Mouse (Mus musculus): Measurements from ENCODE around the gene Gm21992. TPM values are rescaled to one million over a fixed set of nuclear protein-coding genes. Genes with fewer than 3 reads are reported as not detected.

Gene Gm21992
- polyA plus RNA-seq, 1 experiment = 7.8 TPM

- Histone ChIP-seq H3K4me3 (ENCODE audit: insufficient read depth, low read length) (no peak overlapping the region), H3K27ac (ENCODE audit: insufficient read depth, low read length) (no peak overlapping the region), H3K4me1 (ENCODE audit: control insufficient read depth, insufficient read depth, low read length) (no peaks in the 10 kb centered on the region)
- TF ChIP-seq CTCF (IDR thresholded peaks at IDR 0.05; ENCODE audit: borderline replicate concordance, insufficient read depth, low read length) = no peak
- TF ChIP-seq POLR2A (IDR thresholded peaks at IDR 0.05; ENCODE audit: low read depth, low read length) = no peak
Measured at GRCm38 (mm10) chr19:4708765-4709164, 102.6 kb downstream of the Gm21992 start.

- H3K27ac ChIP-seq (ENCODE audit: insufficient read depth, low read length) = no peak overlapping the region
- no peak overlapping the region for H3K4me3 ChIP-seq (ENCODE audit: insufficient read depth, low read length)
- TF ChIP-seq POLR2A (IDR thresholded peaks at IDR 0.05; ENCODE audit: low read depth, low read length) (no peak), CTCF (IDR thresholded peaks at IDR 0.05; ENCODE audit: borderline replicate concordance, insufficient read depth, low read length) (no peak)
- no peaks in the 10 kb centered on the region for H3K4me1 ChIP-seq (ENCODE audit: control insufficient read depth, insufficient read depth, low read length)
Measured at GRCm38 (mm10) chr19:4701221-4701620, 110.2 kb downstream of the Gm21992 start.

GRCm38 (mm10) chr19:4700656-4701055 is 110.8 kb downstream of the Gm21992 start:
- no peak overlapping the region for H3K27ac ChIP-seq (ENCODE audit: insufficient read depth, low read length)
- H3K4me3 ChIP-seq (ENCODE audit: insufficient read depth, low read length) = no peak overlapping the region
- no peaks in the 10 kb centered on the region for H3K4me1 ChIP-seq (ENCODE audit: control insufficient read depth, insufficient read depth, low read length)
- TF ChIP-seq CTCF (IDR thresholded peaks at IDR 0.05; ENCODE audit: borderline replicate concordance, insufficient read depth, low read length) = no peak
- no peak for TF ChIP-seq POLR2A (IDR thresholded peaks at IDR 0.05; ENCODE audit: low read depth, low read length)

GRCm38 (mm10) chr19:4699821-4700220 is 111.6 kb downstream of the Gm21992 start:
- TF ChIP-seq POLR2A (IDR thresholded peaks at IDR 0.05; ENCODE audit: low read depth, low read length) (no peak), CTCF (IDR thresholded peaks at IDR 0.05; ENCODE audit: borderline replicate concordance, insufficient read depth, low read length) (no peak)
- no peak overlapping the region for H3K27ac ChIP-seq (ENCODE audit: insufficient read depth, low read length)
- no peaks in the 10 kb centered on the region for H3K4me1 ChIP-seq (ENCODE audit: control insufficient read depth, insufficient read depth, low read length)
- no peak overlapping the region for H3K4me3 ChIP-seq (ENCODE audit: insufficient read depth, low read length)

- Histone ChIP-seq H3K27ac (ENCODE audit: insufficient read depth, low read length) (no peak overlapping the region), H3K4me1 (ENCODE audit: control insufficient read depth, insufficient read depth, low read length) (no peaks in the 10 kb centered on the region), H3K4me3 (ENCODE audit: insufficient read depth, low read length) (no peak overlapping the region)
- TF ChIP-seq CTCF (IDR thresholded peaks at IDR 0.05; ENCODE audit: borderline replicate concordance, insufficient read depth, low read length) (no peak), POLR2A (IDR thresholded peaks at IDR 0.05; ENCODE audit: low read depth, low read length) (no peak)
Measured at GRCm38 (mm10) chr19:4698856-4699255, 112.6 kb downstream of the Gm21992 start.

- TF ChIP-seq POLR2A (IDR thresholded peaks at IDR 0.05; ENCODE audit: low read depth, low read length) = no peak
- TF ChIP-seq CTCF (IDR thresholded peaks at IDR 0.05; ENCODE audit: borderline replicate concordance, insufficient read depth, low read length) = no peak
- Histone ChIP-seq H3K27ac (ENCODE audit: insufficient read depth, low read length) (no peak within 1 kb of the TSS), H3K4me1 (ENCODE audit: control insufficient read depth, insufficient read depth, low read length) (no peaks in the 10 kb centered on the region), H3K4me3 (ENCODE audit: insufficient read depth, low read length) (peak within 1 kb of the TSS; percentile 44)
Measured at GRCm38 (mm10) chr19:4698205-4698677, 113.2 kb downstream of the Gm21992 start, which contains the start of gene Gm960. Gene Gm960 (minus strand): TSS chr19:4698668.

GRCm38 (mm10) chr19:4697721-4698120 is 113.7 kb downstream of the Gm21992 start:
- TF ChIP-seq CTCF (IDR thresholded peaks at IDR 0.05; ENCODE audit: borderline replicate concordance, insufficient read depth, low read length) (no peak), POLR2A (IDR thresholded peaks at IDR 0.05; ENCODE audit: low read depth, low read length) (no peak)
- no peak overlapping the region for H3K4me3 ChIP-seq (ENCODE audit: insufficient read depth, low read length)
- H3K27ac ChIP-seq (ENCODE audit: insufficient read depth, low read length) = no peak overlapping the region
- H3K4me1 ChIP-seq (ENCODE audit: control insufficient read depth, insufficient read depth, low read length) = no peaks in the 10 kb centered on the region

- no peak overlapping the region for H3K27ac ChIP-seq (ENCODE audit: insufficient read depth, low read length)
- TF ChIP-seq POLR2A (IDR thresholded peaks at IDR 0.05; ENCODE audit: low read depth, low read length) (no peak), CTCF (IDR thresholded peaks at IDR 0.05; ENCODE audit: borderline replicate concordance, insufficient read depth, low read length) (no peak)
- H3K4me3 ChIP-seq (ENCODE audit: insufficient read depth, low read length) = no peak overlapping the region
- no peaks in the 10 kb centered on the region for H3K4me1 ChIP-seq (ENCODE audit: control insufficient read depth, insufficient read depth, low read length)
Measured at GRCm38 (mm10) chr19:4697121-4697520, 114.3 kb downstream of the Gm21992 start.

- TF ChIP-seq CTCF (IDR thresholded peaks at IDR 0.05; ENCODE audit: borderline replicate concordance, insufficient read depth, low read length) = no peak
- TF ChIP-seq POLR2A (IDR thresholded peaks at IDR 0.05; ENCODE audit: low read depth, low read length) = no peak
- no peak overlapping the region for H3K27ac ChIP-seq (ENCODE audit: insufficient read depth, low read length)
- H3K4me3 ChIP-seq (ENCODE audit: insufficient read depth, low read length) = no peak overlapping the region
- no peaks in the 10 kb centered on the region for H3K4me1 ChIP-seq (ENCODE audit: control insufficient read depth, insufficient read depth, low read length)
Measured at GRCm38 (mm10) chr19:4694346-4694745, 117.1 kb downstream of the Gm21992 start.

Other genes with a start within 250 kb of the Gm21992 start
- gene Lrfn4, start 195.9 kb downstream of the Gm21992 start, polyA plus RNA-seq (2011; ENCODE audit: insufficient read length, low read depth, missing spikeins) = 20.2 and 20.3 TPM in 2 replicates
- gene Rce1, start 186.0 kb downstream of the Gm21992 start, polyA plus RNA-seq (2011; ENCODE audit: insufficient read length, low read depth, missing spikeins) = 24.9 and 27.5 TPM in 2 replicates
- gene Gm960, start 112.9 kb downstream of the Gm21992 start, polyA plus RNA-seq (2011; ENCODE audit: insufficient read length, low read depth, missing spikeins) = 0.50 TPM in 1 of 2 replicates, not detected in the other
- not detected in 2 replicates for gene Sptbn2, start 100.4 kb downstream of the Gm21992 start, polyA plus RNA-seq (2011; ENCODE audit: insufficient read length, low read depth, missing spikeins)
- gene Rbm4b, start 55.1 kb downstream of the Gm21992 start, polyA plus RNA-seq (2011; ENCODE audit: insufficient read length, low read depth, missing spikeins) = 7.0 and 11.9 TPM in 2 replicates
- gene Rbm4, start 17.7 kb downstream of the Gm21992 start, polyA plus RNA-seq (2011; ENCODE audit: insufficient read length, low read depth, missing spikeins) = 39.8 and 48.3 TPM in 2 replicates
- 33.4 and 33.6 TPM in 2 replicates for gene Rbm14, start within 50 bp of the Gm21992 start, polyA plus RNA-seq (2011; ENCODE audit: insufficient read length, low read depth, missing spikeins)
- gene Ccs, start 27.7 kb upstream of the Gm21992 start, polyA plus RNA-seq (2011; ENCODE audit: insufficient read length, low read depth, missing spikeins) = 43.3 and 48.7 TPM in 2 replicates
- gene Ccdc87, start 27.8 kb upstream of the Gm21992 start, polyA plus RNA-seq (2011; ENCODE audit: insufficient read length, low read depth, missing spikeins) = 0.26 TPM in 1 of 2 replicates, not detected in the other
- gene Ctsf, start 43.5 kb upstream of the Gm21992 start, polyA plus RNA-seq (2011; ENCODE audit: insufficient read length, low read depth, missing spikeins) = 20.3 and 23.5 TPM in 2 replicates
- 1.4 and 1.5 TPM in 2 replicates for gene Actn3, start 66.3 kb upstream of the Gm21992 start, polyA plus RNA-seq (2011; ENCODE audit: insufficient read length, low read depth, missing spikeins)
- gene Zdhhc24, start 67.1 kb upstream of the Gm21992 start, polyA plus RNA-seq (2011; ENCODE audit: insufficient read length, low read depth, missing spikeins) = 9.5 and 11.1 TPM in 2 replicates
- gene Bbs1, start 95.0 kb upstream of the Gm21992 start, polyA plus RNA-seq (2011; ENCODE audit: insufficient read length, low read depth, missing spikeins) = 1.7 and 4.0 TPM in 2 replicates
- 74.9 and 81.0 TPM in 2 replicates for gene Dpp3, start 116.7 kb upstream of the Gm21992 start, polyA plus RNA-seq (2011; ENCODE audit: insufficient read length, low read depth, missing spikeins)
- 0.99 and 2.5 TPM in 2 replicates for gene Peli3, start 131.5 kb upstream of the Gm21992 start, polyA plus RNA-seq (2011; ENCODE audit: insufficient read length, low read depth, missing spikeins)
- gene Mrpl11, start 150.5 kb upstream of the Gm21992 start, polyA plus RNA-seq (2011; ENCODE audit: insufficient read length, low read depth, missing spikeins) = 67.0 and 81.9 TPM in 2 replicates
- gene Npas4, start 178.7 kb upstream of the Gm21992 start, polyA plus RNA-seq (2011; ENCODE audit: insufficient read length, low read depth, missing spikeins) = 4.5 and 7.4 TPM in 2 replicates
- 6.0 and 8.0 TPM in 2 replicates for gene Slc29a2, start 212.2 kb upstream of the Gm21992 start, polyA plus RNA-seq (2011; ENCODE audit: insufficient read length, low read depth, missing spikeins)
- 31.4 and 33.5 TPM in 2 replicates for gene B4gat1, start 227.2 kb upstream of the Gm21992 start, polyA plus RNA-seq (2011; ENCODE audit: insufficient read length, low read depth, missing spikeins)
- gene AC124502.3, start 227.3 kb upstream of the Gm21992 start, polyA plus RNA-seq (2011; ENCODE audit: insufficient read length, low read depth, missing spikeins) = 0.60 and 1.5 TPM in 2 replicates
- 12.9 and 14.5 TPM in 2 replicates for gene Brms1, start 229.7 kb upstream of the Gm21992 start, polyA plus RNA-seq (2011; ENCODE audit: insufficient read length, low read depth, missing spikeins)
- gene Rin1, start 238.9 kb upstream of the Gm21992 start, polyA plus RNA-seq (2011; ENCODE audit: insufficient read length, low read depth, missing spikeins) = 60.2 and 82.9 TPM in 2 replicates

All from embryonic fibroblast, embryonic 13.5 days (primary cell).